Mouse (Mus musculus): ENCODE results near the gene Cyp2j12. TPM values are rescaled to one million over a fixed set of nuclear protein-coding genes. Genes with fewer than 3 reads are reported as not detected.
"Not testable (repeated sequence)": the region's sequence is repeated elsewhere in the genome, so short reads cannot be mapped to it uniquely, and the experiment has no call there.

Cyp2j12 gene
- not detected in 2 replicates for polyA plus RNA-seq (2015; fragmentation: Nextera tagmentation; extraction: Ambion mirVana)

DNA sequence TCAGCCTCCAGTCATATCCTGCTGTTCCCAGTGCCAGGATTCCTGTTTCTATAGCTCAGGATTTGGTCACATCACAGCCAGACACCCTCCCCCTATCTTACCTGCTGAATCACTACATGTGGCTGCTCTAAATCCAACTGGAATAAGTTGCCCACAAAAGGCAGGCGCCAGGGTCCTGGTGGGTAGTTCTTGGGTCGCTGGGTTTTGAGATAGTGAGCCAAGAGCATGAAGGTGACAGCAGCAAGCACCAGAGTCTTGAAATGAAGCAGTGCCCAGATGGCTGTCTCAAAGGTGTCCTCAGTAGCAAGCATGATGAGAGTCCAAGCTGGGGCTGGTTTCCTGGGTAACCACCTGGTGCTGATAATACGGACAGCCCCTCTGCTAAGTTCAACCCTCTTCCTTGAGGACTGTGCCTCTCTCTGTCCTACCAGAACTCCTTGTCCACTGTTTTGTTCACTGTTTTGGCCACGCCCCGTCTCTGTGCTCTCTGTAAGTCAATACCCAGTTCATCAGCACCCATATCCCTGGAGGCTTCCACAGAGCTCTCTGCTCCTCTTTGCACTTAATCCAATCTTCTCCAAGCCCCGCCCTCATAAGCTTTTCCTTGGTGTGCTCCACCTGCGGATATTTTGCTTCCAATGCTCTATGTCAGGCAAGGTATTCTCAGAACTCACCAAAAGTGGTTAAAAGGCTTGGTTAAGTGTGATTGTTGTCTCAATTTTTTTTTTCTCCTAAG lies at the start of gene Cyp2j12:
Gene Cyp2j12, minus strand, starts transcription at position 421 of the 736 bp plus-strand sequence.
- Histone ChIP-seq H3K27me3 (no peaks in the 10 kb centered on the region), H3K36me3 (no peaks in the 10 kb centered on the region), H3K4me3 (replicated peaks) (no peak within 1 kb of the TSS), H3K9ac (replicated peaks) (no peak within 1 kb of the TSS), H3K4me1 (replicated peaks) (no peaks in the 10 kb centered on the region), H3K9me3 (no peaks in the 10 kb centered on the region), H3K27ac (no peak within 1 kb of the TSS), H3K4me2 (replicated peaks) (no peak within 1 kb of the TSS)
- WGBS, result 75% methylated on average over 7 of the region's 7 CpGs
- no peak for ATAC-seq

DNA sequence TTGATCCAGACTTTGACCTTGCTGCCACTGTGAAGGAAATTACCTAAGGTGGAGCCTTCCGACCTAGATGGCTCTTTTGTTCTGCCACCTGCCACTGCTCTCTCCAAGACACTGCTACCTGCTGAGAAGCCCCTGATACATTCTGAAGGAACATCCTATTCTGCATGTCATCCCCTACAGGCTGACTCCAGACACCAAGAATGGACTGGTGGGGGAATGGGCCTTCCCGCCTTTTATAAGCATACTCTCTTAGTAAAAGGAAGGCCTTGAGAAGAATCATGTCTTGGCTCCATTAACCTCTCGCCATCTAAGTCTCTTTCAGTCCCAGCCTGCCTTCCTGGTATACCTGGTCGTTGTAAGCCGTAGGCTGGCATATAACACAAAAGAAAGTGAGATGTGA lies 48.4 kb upstream of the Cyp2j12 start:
- WGBS, result 89% methylated on average over 5 of the region's 5 CpGs
- not testable (repeated sequence) for H3K4me1 ChIP-seq (replicated peaks); ATAC-seq; H3K4me2 ChIP-seq (replicated peaks); H3K9me3 ChIP-seq; H3K4me3 ChIP-seq (replicated peaks); H3K36me3 ChIP-seq; H3K27me3 ChIP-seq; H3K9ac ChIP-seq (replicated peaks); H3K27ac ChIP-seq

DNA sequence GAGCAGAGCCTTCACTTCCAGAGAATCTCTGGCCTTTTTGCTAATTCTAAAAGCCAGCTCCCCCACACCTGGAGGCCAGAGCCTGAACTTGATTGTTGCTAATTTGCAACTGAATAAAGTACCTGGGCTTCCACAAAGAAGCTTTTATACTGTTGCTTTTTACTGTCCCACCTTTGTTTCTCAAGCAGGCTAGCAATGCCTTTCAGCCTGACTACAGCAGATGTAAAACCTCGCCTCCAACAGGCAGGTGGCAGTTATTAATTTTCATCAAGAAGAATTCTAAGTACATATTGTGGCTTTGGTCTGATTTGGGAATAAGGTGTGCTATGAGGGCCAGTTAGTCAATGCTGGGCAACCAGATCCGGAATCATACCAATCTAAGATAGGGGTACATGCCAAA lies 47.7 kb upstream of the Cyp2j12 start:
- not testable (repeated sequence) for ATAC-seq; H3K36me3 ChIP-seq; H3K4me1 ChIP-seq (replicated peaks); H3K9ac ChIP-seq (replicated peaks); H3K27me3 ChIP-seq; H3K27ac ChIP-seq; H3K4me3 ChIP-seq (replicated peaks); H3K4me2 ChIP-seq (replicated peaks); H3K9me3 ChIP-seq
- 87% methylated on average over 2 of the region's 2 CpGs for WGBS

DNA sequence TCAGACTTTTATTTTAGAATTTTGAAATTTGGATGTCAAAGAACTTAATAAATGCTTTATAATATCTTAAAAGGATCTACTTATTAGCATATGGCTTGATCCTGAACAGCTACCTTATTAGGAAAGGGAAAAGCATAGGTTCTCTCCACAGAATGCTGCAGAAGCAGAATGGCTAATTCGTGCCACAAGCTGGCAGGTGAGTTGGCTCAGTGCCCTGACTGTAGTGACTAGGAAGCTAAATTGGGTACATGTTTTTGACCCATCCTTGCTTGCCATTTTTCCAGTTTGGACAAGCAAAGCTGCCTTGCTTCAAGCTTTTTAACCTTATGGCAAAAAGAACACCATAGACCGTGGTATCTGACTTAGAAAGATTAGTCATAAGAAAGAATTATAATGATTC lies 47.2 kb upstream of the Cyp2j12 start:
- ATAC-seq; H3K4me1 ChIP-seq (replicated peaks); H3K27ac ChIP-seq; H3K4me2 ChIP-seq (replicated peaks); H3K4me3 ChIP-seq (replicated peaks); H3K9ac ChIP-seq (replicated peaks); H3K27me3 ChIP-seq; H3K36me3 ChIP-seq; H3K9me3 ChIP-seq: not testable (repeated sequence)
- 87% methylated on average over 2 of the region's 2 CpGs for WGBS

DNA sequence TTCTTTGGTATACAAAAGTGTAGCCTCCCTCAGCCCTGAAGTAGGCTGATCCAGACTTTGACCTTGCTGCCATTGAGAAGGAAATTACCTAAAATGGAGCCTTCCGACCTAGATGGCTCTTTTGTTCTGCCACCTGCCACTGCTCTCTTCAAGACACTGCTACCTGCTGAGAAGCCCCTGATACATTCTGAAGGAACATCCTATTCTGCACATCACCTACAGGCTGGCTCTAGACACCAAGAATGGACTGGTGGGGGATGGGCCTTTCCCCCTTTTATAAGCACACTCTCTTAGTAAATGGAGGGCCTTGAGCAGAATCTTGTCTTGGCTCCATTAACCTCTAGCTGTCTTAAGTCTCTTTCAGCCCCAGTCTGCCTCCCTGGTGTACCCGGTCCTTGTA lies 43.8 kb upstream of the Cyp2j12 start:
- not testable (repeated sequence) for H3K9ac ChIP-seq (replicated peaks); H3K36me3 ChIP-seq; H3K9me3 ChIP-seq; H3K27me3 ChIP-seq; H3K4me1 ChIP-seq (replicated peaks); ATAC-seq; H3K4me2 ChIP-seq (replicated peaks); H3K4me3 ChIP-seq (replicated peaks); H3K27ac ChIP-seq
- 85% methylated on average over 2 of the region's 2 CpGs for WGBS

DNA sequence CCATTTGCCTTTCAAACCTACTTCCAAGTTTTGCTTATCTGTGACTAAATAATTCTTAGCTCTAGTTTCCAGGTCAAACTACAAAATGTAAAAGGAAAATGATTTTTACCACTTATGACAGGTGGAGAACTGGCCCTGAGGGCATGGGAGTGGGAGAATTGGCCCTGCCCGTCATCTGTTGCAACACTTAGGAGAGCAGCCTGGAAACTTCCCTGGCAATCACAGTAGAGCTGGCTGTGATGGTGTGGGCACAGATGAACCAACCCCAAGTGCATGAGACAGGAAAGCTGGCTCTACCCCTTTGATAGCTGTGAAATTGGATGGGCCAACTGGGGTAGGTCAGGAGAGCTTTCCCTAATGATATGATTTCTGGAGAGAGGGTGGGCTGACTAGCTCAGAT lies 21.9 kb upstream of the Cyp2j12 start:
- H3K9ac ChIP-seq (replicated peaks), result no peak overlapping the region
- no peak overlapping the region for H3K27ac ChIP-seq
- ATAC-seq, result no peak
- H3K4me3 ChIP-seq (replicated peaks), result no peak overlapping the region
- H3K27me3 ChIP-seq, result no peaks in the 10 kb centered on the region
- no peaks in the 10 kb centered on the region for H3K36me3 ChIP-seq
- 94% methylated on average over 1 of the region's 1 CpGs for WGBS
- no peak overlapping the region for H3K4me2 ChIP-seq (replicated peaks)
- no peaks in the 10 kb centered on the region for H3K9me3 ChIP-seq
- no peaks in the 10 kb centered on the region for H3K4me1 ChIP-seq (replicated peaks)

DNA sequence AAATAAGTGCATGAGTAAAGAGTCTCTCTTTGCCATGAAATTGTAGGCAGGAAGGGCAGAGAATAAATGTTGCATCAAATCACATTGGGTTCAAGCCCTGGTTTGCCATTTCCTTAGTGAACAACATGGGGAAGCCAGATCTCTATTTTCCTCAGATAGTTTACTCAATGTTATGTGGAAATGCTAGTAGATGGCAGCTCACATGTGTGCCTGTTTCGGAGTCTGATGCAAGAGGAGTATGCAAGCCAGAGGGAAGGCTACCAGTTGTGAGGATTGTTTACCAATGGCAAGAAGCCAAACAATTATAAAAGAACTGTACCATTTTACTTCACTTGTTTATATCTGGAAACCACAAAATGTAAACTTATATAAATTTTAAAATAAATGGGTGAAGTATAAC lies 20.6 kb upstream of the Cyp2j12 start:
- WGBS, result 91% methylated on average over 1 of the region's 1 CpGs
- no peak overlapping the region for H3K4me3 ChIP-seq (replicated peaks)

DNA sequence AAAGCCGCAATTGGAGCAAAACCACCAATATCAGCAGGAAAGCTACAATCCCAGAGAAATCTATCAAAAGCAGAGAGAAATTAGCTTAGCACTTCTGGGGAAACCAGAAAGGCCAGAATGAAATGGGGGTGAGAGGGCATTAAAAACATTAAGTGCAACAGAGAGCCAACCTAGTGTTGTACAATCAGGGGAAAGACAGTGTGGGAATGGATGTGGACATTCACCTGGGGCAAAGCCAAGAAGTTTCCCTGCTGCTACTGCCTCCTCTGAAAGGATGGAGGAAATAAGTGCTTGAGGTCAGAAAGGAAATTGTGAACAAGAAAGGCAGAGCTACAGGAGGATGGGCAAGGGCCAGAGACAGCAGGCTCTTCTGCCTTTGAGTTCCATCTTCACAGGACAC lies 1.7 kb downstream of the Cyp2j12 start:
- Histone ChIP-seq H3K9ac (replicated peaks) (no peak overlapping the region), H3K27me3 (no peaks in the 10 kb centered on the region), H3K4me3 (replicated peaks) (no peak overlapping the region), H3K4me2 (replicated peaks) (no peak overlapping the region), H3K4me1 (replicated peaks) (no peaks in the 10 kb centered on the region), H3K36me3 (no peaks in the 10 kb centered on the region), H3K27ac (no peak overlapping the region), H3K9me3 (no peaks in the 10 kb centered on the region)
- 93% methylated on average over 1 of the region's 1 CpGs for WGBS
- ATAC-seq, result no peak

More for the DNA sequence above, 20.6 kb upstream of the Cyp2j12 start:
- no peak for ATAC-seq
- no peaks in the 10 kb centered on the region for H3K4me1 ChIP-seq (replicated peaks)
- H3K9ac ChIP-seq (replicated peaks), result no peak overlapping the region
- no peak overlapping the region for H3K27ac ChIP-seq
- no peak overlapping the region for H3K4me2 ChIP-seq (replicated peaks)
- no peaks in the 10 kb centered on the region for H3K36me3 ChIP-seq
- H3K27me3 ChIP-seq, result no peaks in the 10 kb centered on the region
- no peaks in the 10 kb centered on the region for H3K9me3 ChIP-seq

DNA sequence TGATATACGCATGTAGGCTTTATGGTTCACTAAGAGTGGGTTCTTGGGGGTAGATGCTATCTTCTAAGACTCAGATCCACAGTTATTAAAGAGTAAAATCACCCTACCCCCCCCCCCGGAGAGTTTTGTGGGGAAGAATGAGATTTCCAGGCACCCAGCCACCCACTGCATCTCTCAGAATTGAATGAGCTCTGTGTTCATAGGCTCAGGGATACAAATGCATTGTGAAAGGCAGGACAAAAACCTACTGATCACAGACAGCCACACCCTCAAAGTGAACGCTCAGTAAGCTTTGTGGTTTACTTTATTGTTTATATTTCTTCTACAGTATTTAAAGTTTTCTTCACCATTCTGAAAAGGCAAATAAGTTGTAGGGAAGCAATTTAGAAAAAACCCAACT lies 6.7 kb downstream of the Cyp2j12 start:
- no peak overlapping the region for H3K27ac ChIP-seq
- H3K27me3 ChIP-seq, result no peaks in the 10 kb centered on the region
- H3K4me2 ChIP-seq (replicated peaks), result no peak overlapping the region
- no peak overlapping the region for H3K4me3 ChIP-seq (replicated peaks)
- H3K4me1 ChIP-seq (replicated peaks), result no peaks in the 10 kb centered on the region
- no peaks in the 10 kb centered on the region for H3K9me3 ChIP-seq
- no peaks in the 10 kb centered on the region for H3K36me3 ChIP-seq
- WGBS, result 83% methylated on average over 3 of the region's 3 CpGs
- H3K9ac ChIP-seq (replicated peaks), result no peak overlapping the region
- no peak for ATAC-seq

DNA sequence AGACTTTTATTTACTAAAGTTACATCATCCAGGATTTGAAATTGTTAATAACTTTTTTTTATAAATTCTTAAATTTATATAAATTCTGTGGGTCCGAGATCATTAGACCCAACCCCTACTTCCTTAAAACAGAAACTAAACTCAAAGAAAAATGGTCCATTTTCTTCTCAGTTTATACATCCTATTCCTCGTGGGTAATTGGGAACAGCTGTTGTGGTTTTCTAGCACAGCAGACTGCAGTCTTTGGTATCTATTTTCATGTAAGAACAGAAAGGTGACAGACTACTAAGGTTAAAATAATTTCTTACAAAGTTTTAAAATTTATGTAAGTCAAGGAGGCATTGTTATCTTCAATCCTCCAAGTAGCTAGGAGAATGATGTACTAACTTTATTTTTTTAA lies 44.1 kb downstream of the Cyp2j12 start:
- H3K9ac ChIP-seq (replicated peaks), result no peak overlapping the region
- no peaks in the 10 kb centered on the region for H3K9me3 ChIP-seq
- no peaks in the 10 kb centered on the region for H3K36me3 ChIP-seq
- no peak overlapping the region for H3K4me3 ChIP-seq (replicated peaks)
- no peak for ATAC-seq
- 83% methylated on average over 2 of the region's 2 CpGs for WGBS
- no peak overlapping the region for H3K4me2 ChIP-seq (replicated peaks)
- H3K27me3 ChIP-seq, result no peaks in the 10 kb centered on the region
- H3K4me1 ChIP-seq (replicated peaks), result no peaks in the 10 kb centered on the region
- H3K27ac ChIP-seq, result no peak overlapping the region

DNA sequence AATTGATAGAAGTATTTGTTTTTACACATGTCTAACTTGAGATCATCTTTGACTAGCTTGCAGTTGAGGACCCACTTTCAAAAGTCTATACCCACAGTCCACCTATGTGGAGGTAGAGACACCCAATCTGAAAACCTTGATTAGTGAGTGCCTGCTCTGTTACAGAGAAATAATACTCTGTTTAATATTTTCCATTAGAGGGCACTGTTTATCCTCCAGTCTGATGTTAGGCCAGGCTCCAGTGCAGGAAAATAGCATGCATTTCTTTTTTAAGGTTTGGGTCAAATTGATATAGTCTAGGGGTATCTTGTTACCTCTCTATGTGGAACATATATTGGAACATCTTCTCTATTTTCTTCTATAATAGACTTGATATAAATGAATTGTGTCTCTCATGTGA lies 49.1 kb downstream of the Cyp2j12 start:
- Histone ChIP-seq H3K9me3 (no peaks in the 10 kb centered on the region), H3K27ac (no peak overlapping the region)
- ATAC-seq, result no peak

DNA sequence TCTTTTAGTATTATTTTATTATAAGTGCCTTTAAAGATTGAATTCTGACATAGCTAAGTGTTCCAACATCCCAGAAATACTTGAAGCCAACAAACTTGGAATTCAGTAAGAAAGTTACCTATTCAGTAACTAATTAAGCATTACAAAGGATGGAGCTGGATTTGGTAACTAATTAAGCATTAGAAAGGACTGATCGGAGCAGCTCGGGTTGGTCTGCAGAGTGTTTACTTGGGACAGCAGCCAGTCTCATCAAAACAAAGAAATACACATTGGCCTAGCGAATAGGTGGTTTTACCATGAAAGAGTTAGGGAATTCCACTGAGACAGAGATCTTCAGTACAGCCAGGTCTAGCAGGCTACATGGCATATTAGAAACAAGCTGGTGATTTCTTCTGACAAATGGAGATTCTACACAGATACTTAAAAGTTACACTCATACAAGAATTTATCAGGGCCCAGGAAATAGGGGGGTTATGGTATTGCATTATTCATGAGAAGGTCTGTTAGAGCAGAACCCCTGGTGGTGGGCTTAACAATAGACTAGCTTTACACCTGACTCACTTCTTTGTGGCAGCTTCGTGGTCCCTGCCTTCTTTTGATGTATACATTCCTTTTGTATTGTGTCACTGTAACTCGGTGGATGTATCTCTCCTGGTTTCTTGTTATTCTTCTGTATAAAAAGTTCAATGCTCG lies 51.5 kb downstream of the Cyp2j12 start:
- not testable (repeated sequence) for ATAC-seq; H3K4me3 ChIP-seq (replicated peaks); H3K4me1 ChIP-seq (replicated peaks); H3K27ac ChIP-seq; H3K9ac ChIP-seq (replicated peaks); H3K36me3 ChIP-seq; H3K9me3 ChIP-seq; H3K27me3 ChIP-seq; H3K4me2 ChIP-seq (replicated peaks)
- 38% methylated on average over 6 of the region's 6 CpGs for WGBS

More for the DNA sequence above, 49.1 kb downstream of the Cyp2j12 start:
- Histone ChIP-seq H3K4me3 (replicated peaks) (no peak overlapping the region), H3K4me1 (replicated peaks) (no peaks in the 10 kb centered on the region), H3K36me3 (no peaks in the 10 kb centered on the region), H3K9ac (replicated peaks) (no peak overlapping the region), H3K27me3 (no peaks in the 10 kb centered on the region), H3K4me2 (replicated peaks) (no peak overlapping the region)

DNA sequence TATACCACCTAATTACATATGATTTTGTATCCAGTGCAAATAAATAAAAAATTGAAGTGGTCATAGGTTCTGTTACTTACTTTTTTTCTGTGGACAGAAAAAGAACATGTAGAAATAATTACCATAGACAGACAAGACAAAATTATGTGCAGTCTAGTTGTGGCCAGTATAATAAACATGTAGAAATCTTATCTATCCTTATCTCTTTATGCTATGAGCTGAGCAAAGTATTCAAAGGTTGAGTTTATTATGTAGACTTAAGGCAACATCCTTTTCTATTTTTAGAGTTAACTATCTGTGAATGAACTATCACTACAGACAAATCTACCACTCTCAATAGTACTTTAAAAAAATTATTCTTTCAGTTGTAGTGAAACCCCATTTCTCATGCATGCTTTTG lies 62.6 kb downstream of the Cyp2j12 start:
- Histone ChIP-seq H3K9ac (replicated peaks) (no peak overlapping the region), H3K27ac (no peak overlapping the region), H3K4me2 (replicated peaks) (no peak overlapping the region), H3K4me3 (replicated peaks) (no peak overlapping the region), H3K27me3 (no peaks in the 10 kb centered on the region), H3K36me3 (no peaks in the 10 kb centered on the region), H3K4me1 (replicated peaks) (peaks cover 10% of the 10 kb centered on the region), H3K9me3 (no peaks in the 10 kb centered on the region)
- ATAC-seq, result no peak

Measured in midbrain, embryonic 13.5 days (tissue).